Mouse (Mus musculus) frontal cortex, postnatal 10 days (tissue): ENCODE measurements around the gene Mkrn3.

ENCODE experiments used
- DNase-seq, 2 experiments: peaks; one replicate each; pipeline ENCODE4 v3.0.0; 2022; ENCODE audit warnings: low spot score in 2 of 2, mixed read lengths in 1 of 2

Mkrn3 gene

GRCm38 (mm10) chr7:62419493-62420360, at the start of gene Mkrn3:
Gene Mkrn3 (minus strand): TSS chr7:62420139.
- peak; percentile 66 to 76 for DNase-seq

GRCm38 (mm10) chr7:62463878-62464755, 44.2 kb upstream of the Mkrn3 start, which contains the start of gene Peg12:
Gene Peg12 (minus strand): TSS chr7:62464510.
- peak; percentile 17 to 38 for DNase-seq

- peak in 1 of 2 experiments; percentile 19 for DNase-seq
Observed at GRCm38 (mm10) chr7:62463007-62463877, 43.3 kb upstream of the Mkrn3 start.

GRCm38 (mm10) chr7:62462229-62463006, 42.5 kb upstream of the Mkrn3 start:
- DNase-seq, result no peak

- no peak for DNase-seq
Observed at GRCm38 (mm10) chr7:62452353-62452752, 32.4 kb upstream of the Mkrn3 start.

- DNase-seq, result no peak
Observed at GRCm38 (mm10) chr7:62445431-62446165, 25.7 kb upstream of the Mkrn3 start.

GRCm38 (mm10) chr7:62436394-62436793, 16.5 kb upstream of the Mkrn3 start:
- DNase-seq, result no peak

GRCm38 (mm10) chr7:62433243-62433642, 13.3 kb upstream of the Mkrn3 start:
- DNase-seq, result no peak

- peak in 1 of 2 experiments; percentile 11 for DNase-seq
Observed at GRCm38 (mm10) chr7:62428337-62428736, 8.4 kb upstream of the Mkrn3 start.

- no peak for DNase-seq
Observed at GRCm38 (mm10) chr7:62423210-62423609, 3.3 kb upstream of the Mkrn3 start.

GRCm38 (mm10) chr7:62420566-62420965, 627 bp upstream of the Mkrn3 start:
- DNase-seq, result no peak

GRCm38 (mm10) chr7:62419105-62419492, 840 bp downstream of the Mkrn3 start:
- DNase-seq, result peak in 1 of 2 experiments; percentile 3

GRCm38 (mm10) chr7:62418346-62418745, 1.6 kb downstream of the Mkrn3 start:
- no peak for DNase-seq

GRCm38 (mm10) chr7:62416173-62416572, 3.8 kb downstream of the Mkrn3 start:
- no peak for DNase-seq

GRCm38 (mm10) chr7:62415222-62415621, 4.7 kb downstream of the Mkrn3 start:
- no peak for DNase-seq

- DNase-seq, result no peak
Observed at GRCm38 (mm10) chr7:62407803-62408202, 12.1 kb downstream of the Mkrn3 start.

GRCm38 (mm10) chr7:62406573-62407050, 13.3 kb downstream of the Mkrn3 start:
- peak; percentile 15 to 26 for DNase-seq

- DNase-seq, result no peak
Observed at GRCm38 (mm10) chr7:62392202-62392601, 27.7 kb downstream of the Mkrn3 start.

- DNase-seq, result no peak
Observed at GRCm38 (mm10) chr7:62388291-62388690, 31.6 kb downstream of the Mkrn3 start.

GRCm38 (mm10) chr7:62382391-62382790, 37.5 kb downstream of the Mkrn3 start:
- DNase-seq, result no peak
